Mouse (Mus musculus): ENCODE measurements around the gene Hist3h2ba. TPM values are rescaled to one million over a fixed set of nuclear protein-coding genes. Genes with fewer than 3 reads are reported as not detected.

Hist3h2ba gene
- total RNA-seq (2021), result not detected
- long read RNA-seq, experiment 1, result 0 reads
- long read RNA-seq, experiment 2, result 0 reads

DNA sequence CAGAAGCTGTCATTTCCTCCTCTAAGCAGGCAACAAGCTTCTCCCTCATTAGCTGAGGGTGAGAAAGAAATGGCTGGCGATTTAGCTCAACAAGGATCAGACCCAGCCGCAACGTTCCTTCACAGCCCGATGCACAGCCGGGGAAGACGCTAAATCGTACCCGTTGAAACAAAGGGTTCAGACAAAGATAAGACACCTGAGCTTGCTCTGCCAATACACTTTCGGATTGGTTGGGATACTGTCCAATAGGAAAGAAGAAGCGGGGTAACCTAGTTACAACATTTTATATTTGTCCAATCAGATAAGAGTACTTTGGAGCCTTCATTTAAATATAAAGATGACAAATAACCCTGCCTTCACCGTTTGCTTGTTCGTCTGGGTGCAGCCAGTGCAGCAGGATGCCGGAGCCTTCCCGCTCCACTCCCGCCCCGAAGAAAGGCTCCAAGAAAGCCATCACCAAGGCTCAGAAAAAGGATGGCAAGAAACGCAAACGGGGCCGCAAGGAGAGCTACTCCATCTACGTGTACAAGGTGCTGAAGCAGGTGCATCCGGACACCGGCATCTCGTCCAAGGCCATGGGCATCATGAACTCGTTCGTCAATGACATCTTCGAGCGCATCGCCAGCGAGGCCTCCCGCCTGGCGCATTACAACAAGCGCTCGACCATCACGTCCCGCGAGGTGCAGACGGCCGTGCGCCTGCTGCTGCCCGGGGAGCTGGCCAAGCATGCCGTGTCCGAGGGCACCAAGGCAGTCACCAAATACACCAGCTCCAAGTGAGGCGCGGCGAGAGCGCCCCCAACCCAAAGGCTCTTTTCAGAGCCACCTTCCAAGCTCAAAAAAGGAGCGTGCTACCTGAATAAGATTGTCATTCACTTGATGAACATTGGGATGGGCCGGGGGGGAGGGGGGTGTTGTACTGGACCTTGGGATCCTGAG, at the start of gene Hist3h2ba:
Hist3h2ba (plus strand) TSS at position 379 of the 938 bp plus-strand sequence.
- intact Hi-C loops (cut with DNase I), result no loop called here
- DNase-seq, result peak; percentile 59
- peak within 1 kb of the TSS; percentile 69 for H3K4me3 ChIP-seq
- peak within 1 kb of the TSS; percentile 53; the same call in 1 of the 2 replicates for H3K27ac ChIP-seq
- TF ChIP-seq CTCF (IDR thresholded peaks at IDR 0.05), result no peak

DNA sequence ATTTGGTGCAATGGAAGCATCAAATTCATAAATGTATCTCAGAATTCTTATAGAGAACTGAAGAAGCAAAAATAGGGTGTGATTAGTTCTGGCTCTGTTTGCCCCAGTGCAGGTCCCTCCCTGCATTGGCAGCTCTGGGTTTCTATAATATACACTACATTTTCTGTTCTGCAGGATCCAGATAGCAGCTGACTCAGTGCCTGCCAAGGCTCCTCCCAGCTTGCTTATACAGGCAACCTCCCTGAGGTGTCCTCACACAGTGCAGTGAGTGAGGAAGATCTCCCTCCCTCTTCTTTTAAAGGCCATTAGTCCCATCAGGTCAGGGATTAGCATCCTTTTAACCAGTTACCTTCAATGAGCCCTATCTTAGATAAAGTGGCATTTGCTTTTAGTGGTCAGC, 47.6 kb upstream of the Hist3h2ba start:
- no peak overlapping the region for H3K4me3 ChIP-seq
- intact Hi-C loops (cut with DNase I), result no loop called here
- H3K27ac ChIP-seq, result no peak overlapping the region
- TF ChIP-seq CTCF (IDR thresholded peaks at IDR 0.05), result no peak
- no peak for DNase-seq

DNA sequence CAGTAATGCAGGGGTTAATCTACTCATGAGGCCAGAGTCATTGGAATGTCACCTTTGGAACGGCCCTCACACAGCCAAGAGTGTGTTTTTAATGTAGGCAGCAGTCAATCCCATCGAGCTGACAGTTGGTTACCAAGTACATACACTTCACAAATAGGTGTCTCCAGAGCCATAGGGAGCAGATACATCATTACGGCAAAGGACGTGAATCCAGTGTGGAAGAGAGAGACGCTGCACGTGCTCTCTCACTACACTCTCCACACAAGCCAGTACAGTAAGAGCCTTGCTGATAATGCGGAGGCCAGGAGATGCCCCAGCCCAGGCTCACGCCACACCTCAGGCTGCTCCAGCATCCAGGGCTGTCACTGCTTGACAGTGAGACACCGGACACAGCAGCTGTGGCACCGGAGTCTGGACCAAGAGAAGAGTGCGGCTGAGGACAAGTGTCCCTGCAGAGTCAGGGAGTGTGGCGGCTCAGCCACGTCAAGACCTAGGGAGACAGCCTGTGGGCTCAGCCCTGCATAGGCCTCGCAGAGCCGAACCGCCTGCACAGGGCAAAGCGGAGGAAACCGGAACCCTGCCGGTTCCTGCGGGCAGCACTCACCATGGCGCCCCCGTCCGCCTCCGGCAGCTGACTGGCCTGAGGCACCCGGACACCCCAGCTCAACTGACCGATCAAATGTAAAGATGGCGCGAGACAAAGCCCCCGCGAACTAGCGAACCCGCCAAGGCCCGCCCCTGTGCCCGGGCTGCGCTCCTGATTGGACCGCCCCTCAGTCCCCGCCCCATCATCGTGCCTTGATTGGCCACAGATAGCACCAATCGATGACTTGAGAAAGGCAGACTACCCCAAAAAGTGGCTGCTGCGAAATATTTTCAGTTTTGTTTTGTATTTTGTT, 45.0 kb upstream of the Hist3h2ba start, which contains the start of gene Zfp39:
Zfp39 (minus strand) TSS at position 715 of the 899 bp plus-strand sequence.
- intact Hi-C loops (cut with DNase I), result no loop called here

GRCm38 (mm10) chr11:58904410-58904718, 44.4 kb upstream of the Hist3h2ba start:
- TF ChIP-seq CTCF (IDR thresholded peaks at IDR 0.05), result no peak
- intact Hi-C loops (cut with DNase I), result no loop called here
- peak overlapping the region; percentile 82 for H3K4me3 ChIP-seq
- peak overlapping the region; percentile 91 for H3K27ac ChIP-seq
- no peak for DNase-seq

More for the DNA sequence above, 45.0 kb upstream of the Hist3h2ba start, which contains the start of gene Zfp39:
- 0 out of 2 replicates have a peak, but pooled peaks have one; percentile 2 for TF ChIP-seq CTCF (IDR thresholded peaks at IDR 0.05)
- DNase-seq, result peak; percentile 97
- Histone ChIP-seq H3K4me3 (peak within 1 kb of the TSS; percentile 82), H3K27ac (peak within 1 kb of the TSS; percentile 91)

DNA sequence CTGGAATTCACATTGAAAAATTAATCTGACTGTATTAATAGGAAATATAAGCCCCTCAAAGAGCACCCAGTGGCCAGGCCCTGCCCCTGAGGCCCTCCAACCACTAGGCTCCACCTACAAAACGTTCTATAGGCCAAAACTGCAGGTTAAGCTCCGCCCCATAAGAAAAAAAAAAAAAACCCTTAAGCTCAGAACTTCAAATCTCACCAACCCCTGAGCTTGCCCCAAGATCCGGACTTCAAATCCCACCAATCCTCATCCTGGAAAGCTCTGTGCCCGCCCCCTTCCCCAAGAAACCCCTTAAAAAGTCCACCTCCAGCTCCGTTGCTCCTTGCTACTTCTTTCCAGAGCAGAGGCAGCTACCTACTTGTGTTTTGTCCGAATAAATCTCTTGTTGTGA, 43.9 kb upstream of the Hist3h2ba start:
- no peak for TF ChIP-seq CTCF (IDR thresholded peaks at IDR 0.05)
- peak overlapping the region; percentile 91; the same call in 1 of the 2 replicates for H3K27ac ChIP-seq
- H3K4me3 ChIP-seq, result no peak overlapping the region
- no peak for DNase-seq
- intact Hi-C loops (cut with DNase I), result no loop called here

DNA sequence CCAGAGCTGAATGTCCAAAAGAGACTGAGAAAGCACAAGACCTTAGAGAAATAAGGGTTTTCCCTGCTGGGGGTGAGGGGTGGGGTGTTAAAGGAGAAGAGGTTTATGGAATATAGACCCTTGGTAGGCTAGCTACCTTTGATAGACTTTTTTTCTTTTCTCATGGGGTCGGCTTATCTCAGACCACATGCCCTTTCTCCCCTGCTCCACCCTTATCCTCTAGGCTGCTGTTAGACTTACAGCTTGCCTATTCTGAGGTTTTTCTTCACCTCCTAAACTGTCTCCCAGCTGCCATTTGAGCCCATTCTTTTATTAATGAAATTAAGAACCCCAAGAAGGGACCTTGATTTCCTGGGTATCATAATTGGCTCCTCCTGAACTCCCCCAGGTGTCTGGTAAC, 34.9 kb upstream of the Hist3h2ba start:
- DNase-seq, result no peak
- no peak for TF ChIP-seq CTCF (IDR thresholded peaks at IDR 0.05)
- H3K27ac ChIP-seq, result no peak overlapping the region
- intact Hi-C loops (cut with DNase I), result no loop called here
- no peak overlapping the region for H3K4me3 ChIP-seq

DNA sequence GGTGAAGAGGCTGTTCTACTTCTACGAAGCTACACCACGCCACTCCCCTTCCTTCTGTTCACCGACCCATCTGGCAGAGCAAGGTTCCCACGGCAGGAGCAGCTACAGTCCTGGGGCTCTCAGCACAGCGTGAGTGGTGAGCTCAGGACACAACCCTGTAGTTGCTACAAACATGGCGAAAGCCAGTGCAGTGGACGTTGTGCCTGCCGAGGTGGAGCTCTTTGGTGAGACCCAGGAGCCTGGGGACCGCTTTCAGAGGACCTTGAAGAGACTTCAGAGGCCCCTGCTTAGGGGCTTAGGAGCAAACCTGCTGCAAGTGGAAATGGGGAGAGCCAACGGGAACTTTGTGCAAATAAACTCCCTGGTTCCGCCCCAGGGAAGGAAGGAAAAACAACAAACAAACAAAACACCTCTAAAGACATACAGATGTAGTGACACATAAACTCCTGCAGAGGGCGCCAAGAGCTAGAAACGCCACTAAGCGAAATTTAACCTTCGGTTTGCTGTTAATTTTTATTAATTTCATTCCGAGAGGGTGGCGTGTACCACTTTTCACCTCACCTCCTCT, 34.2 kb upstream of the Hist3h2ba start:
- TF ChIP-seq CTCF (IDR thresholded peaks at IDR 0.05), result peak; percentile 85
- no peak for DNase-seq
- intact Hi-C loops (cut with DNase I), result no loop called here
- Histone ChIP-seq H3K27ac (peak overlapping the region; percentile 75), H3K4me3 (peak overlapping the region; percentile 67)

DNA sequence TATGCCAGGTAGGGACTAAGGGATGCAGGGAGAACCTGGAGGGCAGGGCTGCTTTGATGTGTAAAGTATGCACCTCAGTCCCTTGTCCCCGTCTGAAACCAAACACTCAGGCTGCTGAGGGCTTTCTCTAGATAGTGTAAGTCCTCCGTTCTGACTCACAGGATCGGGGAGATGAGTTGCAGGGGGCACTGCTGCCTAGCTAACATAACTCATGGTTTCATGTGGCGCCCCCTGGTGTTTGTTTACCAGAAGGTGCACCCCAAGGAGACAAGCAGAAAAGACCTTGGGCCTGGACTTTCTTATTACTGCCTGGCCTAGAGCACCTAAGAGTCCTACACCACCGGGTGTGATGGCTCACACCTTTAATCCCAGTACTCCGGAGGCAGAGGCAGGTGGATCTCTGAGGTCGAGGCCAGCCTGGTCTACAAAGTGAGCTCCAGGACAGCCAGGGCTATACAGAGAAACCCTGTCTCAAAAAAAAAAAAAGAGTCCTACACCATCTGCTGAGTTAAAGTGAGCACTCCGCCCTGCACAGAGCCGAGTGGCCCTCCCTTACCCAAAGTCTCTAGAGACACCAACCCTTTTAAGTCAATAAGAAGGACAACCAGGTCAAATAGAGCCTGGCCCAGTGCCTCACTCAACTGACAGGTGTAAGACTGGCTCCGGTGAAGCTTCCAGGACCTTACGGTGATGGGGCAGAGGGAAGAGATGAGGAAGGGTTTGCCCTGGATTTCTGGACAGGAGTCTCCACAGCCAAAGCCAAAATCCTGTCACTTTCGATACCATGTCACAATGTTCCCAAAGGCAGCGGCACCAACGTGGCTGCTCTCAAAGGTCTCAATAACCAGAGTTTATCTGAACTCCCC, 31.6 kb upstream of the Hist3h2ba start:
- intact Hi-C loops (cut with DNase I), result no loop called here
- DNase-seq, result peak; percentile 39
- peak; percentile 63 for TF ChIP-seq CTCF (IDR thresholded peaks at IDR 0.05)
- Histone ChIP-seq H3K27ac (no peak overlapping the region), H3K4me3 (no peak overlapping the region)

DNA sequence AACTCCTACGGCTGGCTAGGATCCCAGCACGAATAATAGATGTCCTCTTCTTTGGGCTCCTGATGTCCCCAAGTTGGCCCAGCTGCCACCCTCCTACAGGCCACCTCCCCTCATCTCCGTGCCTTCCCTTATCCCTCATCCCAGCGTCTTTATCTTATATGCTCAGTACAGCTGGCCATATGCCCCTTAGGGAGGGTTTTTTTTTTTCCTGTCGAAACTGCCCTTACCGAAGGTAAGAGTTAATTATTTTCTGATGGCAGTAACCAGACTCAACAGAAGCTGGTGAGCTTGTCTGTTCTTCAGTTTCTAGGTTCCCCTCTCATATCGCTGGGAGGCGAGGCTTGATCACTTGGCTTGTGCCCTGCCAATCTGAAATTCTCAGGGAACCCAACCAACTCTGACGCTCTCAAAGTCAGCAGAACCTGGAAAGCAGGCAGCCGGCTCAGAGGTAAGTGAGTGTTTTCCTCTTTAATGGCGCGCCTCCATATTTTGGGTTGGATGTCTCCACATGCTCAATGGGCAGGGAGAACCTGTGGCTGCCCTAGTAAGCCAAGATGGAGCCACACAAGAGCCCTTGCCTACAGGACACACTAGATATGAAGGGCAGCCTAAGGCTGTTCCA, 30.9 kb upstream of the Hist3h2ba start, which contains the start of gene Btnl10:
Btnl10 (plus strand) TSS at position 164 of the 622 bp plus-strand sequence.
- no peak for TF ChIP-seq CTCF (IDR thresholded peaks at IDR 0.05)
- Histone ChIP-seq H3K4me3 (no peak within 1 kb of the TSS), H3K27ac (no peak within 1 kb of the TSS)
- intact Hi-C loops (cut with DNase I), result no loop called here
- no peak for DNase-seq

- Histone ChIP-seq H3K4me3 (no peak overlapping the region), H3K27ac (no peak overlapping the region)
- DNase-seq, result no peak
- intact Hi-C loops (cut with DNase I), result no loop called here
- TF ChIP-seq CTCF (IDR thresholded peaks at IDR 0.05), result no peak
Measured at GRCm38 (mm10) chr11:58918759-58919158, 30.0 kb upstream of the Hist3h2ba start.

GRCm38 (mm10) chr11:58922420-58922819, 26.3 kb upstream of the Hist3h2ba start:
- TF ChIP-seq CTCF (IDR thresholded peaks at IDR 0.05), result no peak
- Histone ChIP-seq H3K27ac (no peak overlapping the region), H3K4me3 (no peak overlapping the region)
- no peak for DNase-seq
- intact Hi-C loops (cut with DNase I), result no loop called here

All from gastrocnemius, adult 2 months (tissue).